In the genomic region with DNA sequence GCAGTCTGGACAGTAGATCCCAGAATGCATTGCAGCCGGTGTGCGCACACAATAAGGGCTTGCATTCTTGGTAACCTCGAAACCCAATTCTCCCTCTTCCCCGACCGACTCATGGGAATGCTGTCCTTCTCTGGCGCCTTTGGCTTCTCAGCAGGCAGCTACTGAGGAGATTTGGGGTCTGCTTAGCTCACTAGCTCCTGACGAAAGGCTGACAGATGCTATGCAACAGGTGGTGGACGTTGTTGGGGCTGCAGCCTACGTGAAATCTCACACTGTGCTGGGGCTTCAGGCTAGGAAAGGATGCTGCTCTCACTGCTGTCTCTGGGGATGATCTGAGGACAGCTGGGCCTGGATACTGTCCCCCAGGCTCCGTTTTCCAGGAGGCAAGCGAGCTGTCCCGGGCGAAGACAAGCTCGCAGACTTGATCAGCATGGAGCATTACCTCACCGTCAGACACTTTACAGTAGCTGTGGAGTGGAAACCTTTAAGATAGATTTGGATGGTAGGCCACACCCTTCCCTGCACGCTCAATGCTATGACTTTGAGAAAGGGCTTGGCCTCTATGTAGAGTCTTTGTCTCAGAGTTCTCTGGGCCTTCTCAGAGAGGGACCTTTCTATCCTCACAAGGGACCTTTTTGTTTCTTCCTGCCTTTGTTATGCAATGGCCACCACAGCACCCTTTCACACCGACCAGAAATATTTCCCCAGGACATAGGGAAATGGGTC, we compare ENCODE assay signal across 14 mouse cellular contexts. TPM values are rescaled to one million over a fixed set of nuclear protein-coding genes. Genes with fewer than 3 reads are reported as not detected.
DNase-seq lines count a peak whose midpoint lies in the region; ATAC-seq and TF ChIP-seq lines count a peak whose summit lies in the region.
"Had no signal": no experiment of that assay in that cellular context is flagged by ENCODE, and none has a peak within 500 bp of the region (broad histone marks: within the 10 kb centered on the region; RNA-seq: fewer than 3 reads in every experiment).

No protein-coding gene starts in this region.

- ATAC-seq in neural tube, embryonic 11.5 days (ENCODE audit: insufficient read depth, low FRiP score, low TSS enrichment): no peak
- no peak for ATAC-seq in forebrain, postnatal 0 days
- ATAC-seq in midbrain, embryonic 11.5 days (ENCODE audit: low FRiP score): no peak
- ATAC-seq: activated CD4-positive, CD25-positive, alpha-beta regulatory T cell, adult 4 months; CD4-positive, CD25-positive, alpha-beta regulatory T cell, adult 4 months; liver, embryonic 12.5 days had no signal

- H3K4me1 ChIP-seq in neural tube, embryonic 11.5 days (ENCODE audit: control insufficient read depth, insufficient read depth, low read length): peaks cover 20% of the 10 kb centered on the region
- H3K4me1 ChIP-seq in forebrain, postnatal 0 days (ENCODE audit: insufficient read depth): peaks cover 14% of the 10 kb centered on the region
- H3K4me1 ChIP-seq in midbrain, embryonic 11.5 days (ENCODE audit: control insufficient read depth, insufficient read depth, low read length): peaks cover 42% of the 10 kb centered on the region

- peak; percentile 47 for DNase-seq in neural tube, embryonic 11.5 days (ENCODE audit: low spot score)
- no peak for DNase-seq in neural tube, embryonic 10.5 days (ENCODE audit: extremely low spot score, low spot score)
- DNase-seq in forebrain, postnatal 0 days: no peak
- peak; percentile 92 for DNase-seq in midbrain, embryonic 11.5 days (ENCODE audit: low spot score, missing footprints)
- DNase-seq in layer of hippocampus, adult 11-12 months (ENCODE audit: low spot score): no peak
- no peak for DNase-seq in adrenal gland, adult 8-10 months
- DNase-seq in ovary, postnatal 10 days (ENCODE audit: low spot score): no peak
- DNase-seq in spleen, postnatal 14 days (ENCODE audit: low spot score in 2 of 2): no peak
- DNase-seq: kidney, adult 11 months; layer of hippocampus, adult 9-11 months had no signal

- H3K36me3 ChIP-seq in neural tube, embryonic 11.5 days (ENCODE audit: control insufficient read depth, insufficient read depth, low read length): no peaks in the 10 kb centered on the region
- peaks cover 16% of the 10 kb centered on the region for H3K36me3 ChIP-seq in forebrain, postnatal 0 days (ENCODE audit: insufficient read depth)
- H3K36me3 ChIP-seq in midbrain, embryonic 11.5 days (ENCODE audit: control insufficient read depth, insufficient read depth, low read length): peaks cover 7% of the 10 kb centered on the region
- H3K36me3 ChIP-seq: heart, embryonic 10.5 days; liver, embryonic 12.5 days had no signal

- H3K4me2 ChIP-seq in neural tube, embryonic 11.5 days (ENCODE audit: low read depth): peak overlapping the region; percentile 17; the same call in 1 of the 2 replicates
- peak overlapping the region; percentile 69; the same call in 1 of the 2 replicates for H3K4me2 ChIP-seq in forebrain, postnatal 0 days (ENCODE audit: low read depth)
- H3K4me2 ChIP-seq in midbrain, embryonic 11.5 days: peak overlapping the region; percentile 84
- H3K4me2 ChIP-seq: liver, embryonic 12.5 days had no signal

- H3K27me3 ChIP-seq in neural tube, embryonic 11.5 days (ENCODE audit: control insufficient read depth, insufficient read depth, low read length): no peaks in the 10 kb centered on the region
- no peaks in the 10 kb centered on the region for H3K27me3 ChIP-seq in forebrain, postnatal 0 days (ENCODE audit: insufficient read depth, low read length)
- no peaks in the 10 kb centered on the region for H3K27me3 ChIP-seq in midbrain, embryonic 11.5 days (ENCODE audit: control insufficient read depth, insufficient read depth, low read length)

- TF ChIP-seq CTCF in forebrain, postnatal 0 days (IDR thresholded peaks at IDR 0.05; ENCODE audit: low read depth): no peak

- H3K4me3 ChIP-seq in neural tube, embryonic 11.5 days (ENCODE audit: low read depth, low read length): no peak overlapping the region
- no peak overlapping the region for H3K4me3 ChIP-seq in forebrain, postnatal 0 days (ENCODE audit: low read depth, low read length)
- H3K4me3 ChIP-seq in midbrain, embryonic 11.5 days (ENCODE audit: low read depth, low read length): no peak overlapping the region
- H3K4me3 ChIP-seq: heart, embryonic 10.5 days; liver, embryonic 12.5 days had no signal

- whole genome bisulfite sequencing in neural tube, embryonic 11.5 days: 34% methylated on average over 17 of the region's 17 CpGs
- WGBS in forebrain, postnatal 0 days: 37% methylated on average over 17 of the region's 17 CpGs
- WGBS in midbrain, embryonic 11.5 days: 26% methylated on average over 17 of the region's 17 CpGs

- H3K9me3 ChIP-seq in neural tube, embryonic 11.5 days (ENCODE audit: control insufficient read depth, low read length): no peaks in the 10 kb centered on the region
- H3K9me3 ChIP-seq in forebrain, postnatal 0 days (ENCODE audit: low read length): no peaks in the 10 kb centered on the region
- no peaks in the 10 kb centered on the region for H3K9me3 ChIP-seq in midbrain, embryonic 11.5 days (ENCODE audit: control insufficient read depth, low read length)
- H3K9me3 ChIP-seq: heart, embryonic 10.5 days; liver, embryonic 12.5 days had no signal

- peak overlapping the region; percentile 94 for H3K27ac ChIP-seq in neural tube, embryonic 11.5 days (ENCODE audit: low read depth, low read length)
- H3K27ac ChIP-seq in forebrain, postnatal 0 days (ENCODE audit: low read depth, low read length): no peak overlapping the region
- H3K27ac ChIP-seq in midbrain, embryonic 11.5 days (ENCODE audit: low read depth, low read length): peak overlapping the region; percentile 94
- H3K27ac ChIP-seq: heart, embryonic 10.5 days; liver, embryonic 12.5 days had no signal

- peak overlapping the region; percentile 0; the same call in 1 of the 2 replicates for H3K9ac ChIP-seq in neural tube, embryonic 11.5 days (ENCODE audit: low read length)
- 0 out of 2 replicates have a peak overlapping the region, but pooled peaks have one; percentile 49 for H3K9ac ChIP-seq in forebrain, postnatal 0 days
- peak overlapping the region; percentile 74 for H3K9ac ChIP-seq in midbrain, embryonic 11.5 days (ENCODE audit: low read length)
- H3K9ac ChIP-seq: liver, embryonic 12.5 days had no signal

RNA-seq across cellular contexts. Expression of gene Mycl, which starts 5.3 kb away (rescaled TPM):
- polyA plus RNA-seq in neural tube, embryonic 11.5 days (2014; fragmentation: Nextera tagmentation; extraction: Ambion mirVana): 95.5 and 101 TPM in 2 replicates
- total RNA-seq in forebrain, postnatal 0 days (2014; rRNA removed): 106 and 113 TPM in 2 replicates
- 65.9 and 67.6 TPM in 2 replicates for polyA plus RNA-seq in forebrain, postnatal 0 days (2015; fragmentation: Nextera tagmentation; extraction: Ambion mirVana)
- 106 and 108 TPM in 2 replicates for polyA plus RNA-seq in midbrain, embryonic 11.5 days (2014; fragmentation: Nextera tagmentation; extraction: Ambion mirVana)
- 1 to 10 TPM in 2 of 4 experiments, under 1 TPM in 2; 0.68 to 2.1 (median 1.3) TPM for total RNA-seq in adrenal gland, adult 8-10 months (2022)
- polyA plus RNA-seq: activated CD4-positive, CD25-positive, alpha-beta regulatory T cell, adult 4 months; CD4-positive, CD25-positive, alpha-beta regulatory T cell, adult 4 months had no signal

RNA-seq across cellular contexts. Expression of gene Trit1, which starts 15.6 kb away (rescaled TPM):
- 22.3 and 25.4 TPM in 2 replicates for polyA plus RNA-seq in neural tube, embryonic 11.5 days (2014; fragmentation: Nextera tagmentation; extraction: Ambion mirVana)
- 22.8 and 23.7 TPM in 2 replicates for total RNA-seq in forebrain, postnatal 0 days (2014; rRNA removed)
- polyA plus RNA-seq in forebrain, postnatal 0 days (2015; fragmentation: Nextera tagmentation; extraction: Ambion mirVana): 20.4 and 22.1 TPM in 2 replicates
- 26.8 and 29.0 TPM in 2 replicates for polyA plus RNA-seq in midbrain, embryonic 11.5 days (2014; fragmentation: Nextera tagmentation; extraction: Ambion mirVana)
- 10 to 100 TPM; 21.8 to 24.5 (median 22.9) TPM for total RNA-seq in adrenal gland, adult 8-10 months (2022)

RNA-seq across cellular contexts. Expression of gene Mfsd2a, which starts 39.8 kb away (rescaled TPM):
- polyA plus RNA-seq in neural tube, embryonic 11.5 days (2014; fragmentation: Nextera tagmentation; extraction: Ambion mirVana): 18.0 and 18.1 TPM in 2 replicates
- 34.7 and 40.7 TPM in 2 replicates for total RNA-seq in forebrain, postnatal 0 days (2014; rRNA removed)
- polyA plus RNA-seq in forebrain, postnatal 0 days (2015; fragmentation: Nextera tagmentation; extraction: Ambion mirVana): 30.6 and 33.4 TPM in 2 replicates
- polyA plus RNA-seq in midbrain, embryonic 11.5 days (2014; fragmentation: Nextera tagmentation; extraction: Ambion mirVana): 22.8 and 27.2 TPM in 2 replicates
- 1 to 10 TPM in 2 of 4 experiments, under 1 TPM in 2; 0.83 to 8.4 (median 1.2) TPM for total RNA-seq in adrenal gland, adult 8-10 months (2022)

Comparison
In these comparisons a context has a peak if more than half of its experiments do, and no peak if none do; other contexts are left out.
1. DNase-seq: peak in neural tube, embryonic 11.5 days (single experiment) and midbrain, embryonic 11.5 days (single experiment); none in neural tube, embryonic 10.5 days (single experiment), forebrain, postnatal 0 days (single experiment), layer of hippocampus, adult 11-12 months (single experiment), adrenal gland, adult 8-10 months (single experiment), ovary, postnatal 10 days (single experiment) and spleen, postnatal 14 days (0 of 2).
2. H3K4me2 ChIP-seq: peak in every context shown above with its lines; median percentile 84 in midbrain, embryonic 11.5 days; 69 in forebrain, postnatal 0 days; 17 in neural tube, embryonic 11.5 days.
3. H3K9ac ChIP-seq: peak in every context shown above with its lines; median percentile 74 in midbrain, embryonic 11.5 days; 49 in forebrain, postnatal 0 days; 0 in neural tube, embryonic 11.5 days.